Mouse (Mus musculus): ENCODE data around the gene Ints2.
A peak's percentile ranks its signal among the peaks of the same experiment; 100 is the strongest.

DNA sequence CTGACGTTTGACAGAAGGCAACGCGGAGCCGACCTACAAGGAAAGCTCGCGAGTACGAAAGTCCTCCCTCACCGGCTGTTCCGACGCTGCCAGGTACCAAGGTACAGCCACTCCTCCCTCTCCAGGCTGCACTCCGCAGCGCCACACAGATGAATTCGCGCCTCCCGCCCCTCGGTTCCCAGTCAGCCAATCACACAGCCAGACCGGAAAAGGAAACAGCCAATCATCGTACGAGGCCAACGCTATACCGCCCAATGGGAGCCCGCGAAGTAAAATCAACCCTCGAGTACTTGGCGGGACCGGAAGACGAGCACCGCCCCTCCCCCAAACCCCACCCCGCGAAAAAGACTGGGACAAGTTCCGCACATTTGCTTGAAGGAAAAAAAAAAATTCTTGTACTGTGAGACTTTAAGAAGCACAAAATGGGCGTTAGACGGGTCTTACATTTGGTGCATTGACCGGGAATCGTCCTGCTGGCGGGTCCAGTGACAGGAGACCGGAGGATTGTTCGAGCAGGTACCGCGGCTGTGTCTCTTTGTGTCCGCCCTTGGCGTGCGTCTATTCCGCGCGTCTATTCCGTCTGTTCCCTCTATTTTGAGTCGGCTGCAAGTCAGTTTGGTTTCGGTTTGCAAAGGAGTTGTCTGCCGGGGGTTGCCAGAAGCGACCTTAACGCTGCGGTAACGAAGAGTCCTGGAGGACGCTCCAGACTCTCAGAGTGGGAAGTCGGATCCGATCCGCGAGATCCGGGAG, 56.2 kb downstream of the Ints2 start, which contains the start of gene Brip1:
- TF ChIP-seq FLI1 (IDR thresholded peaks at IDR 0.05; ENCODE audit: low read length) (peak; percentile 84; the same call in 1 of the 2 replicates), GATA1 (IDR thresholded peaks at IDR 0.05; ENCODE audit: borderline replicate concordance, low read length) (no peak)

Measured in megakaryocyte, embryonic 14.5 days (primary cell).